Mouse (Mus musculus): ENCODE measurements around the gene Bcl2a1c.
"Not testable (repeated sequence)": the region's sequence is repeated elsewhere in the genome, so short reads cannot be mapped to it uniquely, and the experiment has no call there.

Bcl2a1c gene

GRCm38 (mm10) chr9:114329855-114330254, at the start of gene Bcl2a1c:
Gene Bcl2a1c, plus strand, starts transcription at chr9:114330135.
- peak; percentile 49 for DNase-seq (ENCODE audit: low read depth, low spot score)

DNA sequence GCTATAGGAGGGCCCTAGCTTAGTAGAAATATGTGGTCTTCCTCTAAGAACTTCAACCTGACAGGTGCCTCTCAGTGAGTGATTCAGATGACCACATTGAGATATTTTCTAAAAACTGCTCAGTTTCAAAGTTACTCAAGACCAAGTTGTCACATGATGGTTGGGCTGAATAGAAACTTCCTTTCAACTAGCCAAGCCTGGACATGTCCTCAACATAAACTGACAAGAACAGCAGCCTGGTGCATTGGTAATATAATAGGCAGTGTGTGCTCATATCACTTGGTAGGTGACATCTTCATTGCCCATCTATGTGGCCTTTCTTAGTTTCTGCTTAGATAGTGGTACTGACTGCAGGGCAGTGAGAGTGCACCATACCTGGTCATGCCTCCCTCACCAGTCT, 24.0 kb upstream of the Bcl2a1c start:
- not testable (repeated sequence) for DNase-seq (ENCODE audit: low read depth, low spot score)

DNA sequence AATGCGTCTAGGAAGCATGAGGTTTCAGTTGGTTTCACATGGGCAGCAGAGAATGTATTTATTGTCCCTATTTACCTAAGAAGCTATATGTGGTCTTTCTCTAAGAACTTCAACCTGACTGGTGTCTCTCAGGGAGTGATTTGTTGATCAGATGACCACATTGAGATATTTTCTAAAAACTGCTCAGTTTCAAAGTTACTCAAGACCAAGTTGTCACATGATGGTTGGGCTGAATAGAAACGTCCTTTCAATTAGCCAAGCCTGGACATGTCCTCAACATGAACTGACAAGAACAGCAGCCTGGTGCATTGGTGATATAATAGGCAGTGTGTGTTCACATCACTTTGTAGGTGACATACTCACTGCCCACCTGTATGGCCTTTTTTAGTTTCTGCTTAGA, 18.2 kb upstream of the Bcl2a1c start:
- DNase-seq (ENCODE audit: low read depth, low spot score): not testable (repeated sequence)

- peak; percentile 57 for DNase-seq (ENCODE audit: low read depth, low spot score)
These were observed 11.9 kb upstream of the Bcl2a1c start for GRCm38 (mm10) chr9:114318021-114318420.

- DNase-seq (ENCODE audit: low read depth, low spot score): no peak
These were observed 3.8 kb upstream of the Bcl2a1c start for GRCm38 (mm10) chr9:114326011-114326748.

GRCm38 (mm10) chr9:114328332-114328731, 1.6 kb upstream of the Bcl2a1c start:
- not testable (repeated sequence) for DNase-seq (ENCODE audit: low read depth, low spot score)

GRCm38 (mm10) chr9:114367783-114368470, 38.0 kb downstream of the Bcl2a1c start:
- peak; percentile 77 for DNase-seq (ENCODE audit: low read depth, low spot score)

DNA sequence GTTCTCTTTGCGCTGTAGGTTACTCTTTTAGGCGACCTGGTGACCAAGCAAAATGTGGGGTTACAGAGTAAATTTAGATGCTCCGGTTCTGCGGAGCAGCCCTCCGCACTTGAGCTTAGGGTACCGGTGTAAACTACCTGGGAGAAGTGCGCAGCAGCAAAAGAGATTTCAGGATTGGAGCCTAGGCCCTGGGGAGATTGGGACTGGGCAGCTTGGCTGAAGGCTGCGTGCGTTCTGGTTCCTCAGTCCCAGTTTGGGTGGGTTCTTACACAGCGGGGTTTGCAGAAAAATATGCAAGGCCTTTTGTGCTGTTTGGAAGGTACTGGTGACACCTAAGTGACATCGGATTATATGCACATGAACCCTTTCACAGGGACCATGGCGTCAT, 38.5 kb downstream of the Bcl2a1c start:
- peak; percentile 15 for DNase-seq (ENCODE audit: low read depth, low spot score)

DNA sequence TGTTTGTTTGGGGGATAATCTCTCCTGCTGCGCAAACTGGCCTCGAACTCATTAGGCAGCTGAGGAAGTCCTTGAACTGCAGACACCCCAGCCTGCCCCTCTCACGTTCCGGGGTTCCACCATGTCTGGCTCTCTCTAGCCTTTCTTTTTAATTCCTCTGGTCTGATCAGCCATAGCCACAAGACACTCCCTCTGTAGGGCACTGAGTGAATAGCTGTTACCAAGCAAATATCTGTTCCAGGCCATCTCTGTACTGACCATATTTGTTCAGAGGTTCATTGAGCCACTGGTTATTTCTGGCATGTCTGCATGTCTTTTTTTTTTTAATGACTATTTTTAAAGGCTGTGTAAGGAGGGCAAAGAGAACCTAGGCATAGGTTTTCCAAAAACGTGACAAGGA, 39.5 kb downstream of the Bcl2a1c start:
- DNase-seq (ENCODE audit: low read depth, low spot score): peak; percentile 14

- peak; percentile 19 for DNase-seq (ENCODE audit: low read depth, low spot score)
These were observed 41.8 kb downstream of the Bcl2a1c start for GRCm38 (mm10) chr9:114371717-114372116.

DNA sequence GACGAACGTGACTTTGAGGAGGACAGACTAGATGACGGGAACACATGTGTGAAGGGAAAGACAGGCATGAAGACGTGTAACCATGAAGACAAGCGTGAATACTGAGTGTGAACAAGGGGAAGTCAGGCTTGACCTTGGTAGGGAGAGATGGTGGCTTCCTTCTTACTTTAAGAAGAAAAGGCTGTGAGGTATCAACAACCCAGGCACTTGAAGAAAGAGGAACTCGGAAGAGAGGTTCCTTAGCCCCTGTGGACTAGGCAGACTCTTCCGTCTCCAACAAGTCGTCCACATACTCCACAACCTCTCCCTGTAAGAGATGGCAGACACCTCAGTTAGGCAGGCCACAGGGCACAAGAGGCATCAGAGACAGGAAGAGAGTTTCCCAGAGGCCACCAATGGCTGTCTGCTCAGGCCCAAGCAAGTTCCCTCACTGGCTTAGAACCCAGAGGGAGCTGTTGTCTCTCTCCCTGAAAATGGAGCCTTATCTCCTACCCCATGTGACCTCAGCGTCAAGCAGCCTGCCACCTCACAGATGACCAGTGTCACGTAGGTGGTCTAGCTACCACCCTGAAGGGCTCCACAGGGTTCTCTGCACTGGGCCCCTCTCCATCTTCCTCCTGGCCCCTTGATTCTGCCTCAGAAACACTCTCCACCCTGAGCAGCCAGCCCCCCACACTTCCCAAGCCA, 45.5 kb downstream of the Bcl2a1c start:
- DNase-seq (ENCODE audit: low read depth, low spot score): no peak

GRCm38 (mm10) chr9:114377168-114377567, 47.2 kb downstream of the Bcl2a1c start:
- no peak for DNase-seq (ENCODE audit: low read depth, low spot score)

DNA sequence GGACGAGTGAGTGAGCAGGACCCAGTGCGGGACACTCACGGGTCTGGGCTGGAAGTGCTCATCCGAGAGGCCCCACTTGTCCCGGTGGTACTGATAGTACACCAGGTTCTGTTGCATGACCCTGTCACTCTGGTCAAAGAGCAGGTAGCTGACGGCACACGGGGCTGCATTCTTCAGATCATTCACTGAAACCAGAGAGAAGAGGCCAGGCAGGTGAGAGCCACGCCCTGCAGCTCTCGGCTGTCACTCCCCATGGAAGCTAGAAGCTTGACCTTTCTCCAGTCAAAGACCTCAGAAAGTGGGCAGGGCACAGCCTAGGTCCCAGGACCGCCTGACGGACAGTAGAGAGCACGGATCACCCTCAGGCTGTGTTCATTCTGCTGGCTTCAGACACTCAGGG, 49.9 kb downstream of the Bcl2a1c start:
- no peak for DNase-seq (ENCODE audit: low read depth, low spot score)
